Mouse (Mus musculus) thymus, postnatal 14 days (tissue): ENCODE results near the gene Srsf1.

ENCODE experiments used
- DNase-seq: peaks from one replicate; pipeline ENCODE4 v3.0.0; 2021

The Srsf1 gene

GRCm38 (mm10) chr11:88046944-88047794, at the start of gene Srsf1:
Srsf1 (plus strand) TSS chr11:88047373.
- DNase-seq: peak; percentile 99

GRCm38 (mm10) chr11:87999751-88000150, 47.4 kb upstream of the Srsf1 start:
- no peak for DNase-seq

- no peak for DNase-seq
These were observed 44.4 kb upstream of the Srsf1 start for GRCm38 (mm10) chr11:88002738-88003137.

- no peak for DNase-seq
These were observed 43.0 kb upstream of the Srsf1 start for GRCm38 (mm10) chr11:88004123-88004522.

GRCm38 (mm10) chr11:88008641-88009040, 38.5 kb upstream of the Srsf1 start:
- no peak for DNase-seq

GRCm38 (mm10) chr11:88009542-88010190, 37.5 kb upstream of the Srsf1 start:
- no peak for DNase-seq

- peak; percentile 7 for DNase-seq
These were observed 35.8 kb upstream of the Srsf1 start for GRCm38 (mm10) chr11:88011208-88011913.

- DNase-seq: no peak
These were observed 35.2 kb upstream of the Srsf1 start for GRCm38 (mm10) chr11:88011914-88012419.

- no peak for DNase-seq
These were observed 34.4 kb upstream of the Srsf1 start for GRCm38 (mm10) chr11:88012621-88013244.

- no peak for DNase-seq
These were observed 33.5 kb upstream of the Srsf1 start for GRCm38 (mm10) chr11:88013632-88014031.

GRCm38 (mm10) chr11:88015161-88015560, 32.0 kb upstream of the Srsf1 start:
- no peak for DNase-seq

GRCm38 (mm10) chr11:88015795-88016194, 31.4 kb upstream of the Srsf1 start:
- DNase-seq: no peak

- no peak for DNase-seq
These were observed 23.2 kb upstream of the Srsf1 start for GRCm38 (mm10) chr11:88023933-88024332.

GRCm38 (mm10) chr11:88027391-88028035, 19.7 kb upstream of the Srsf1 start:
- no peak for DNase-seq

- no peak for DNase-seq
These were observed 18.9 kb upstream of the Srsf1 start for GRCm38 (mm10) chr11:88028193-88028684.

- DNase-seq: no peak
These were observed 17.0 kb upstream of the Srsf1 start for GRCm38 (mm10) chr11:88030219-88030618.

- DNase-seq: no peak
These were observed 16.3 kb upstream of the Srsf1 start for GRCm38 (mm10) chr11:88030836-88031235.

GRCm38 (mm10) chr11:88031753-88032152, 15.4 kb upstream of the Srsf1 start:
- DNase-seq: no peak

- no peak for DNase-seq
These were observed 11.2 kb upstream of the Srsf1 start for GRCm38 (mm10) chr11:88035970-88036369.

GRCm38 (mm10) chr11:88036761-88037251, 10.4 kb upstream of the Srsf1 start:
- no peak for DNase-seq

GRCm38 (mm10) chr11:88037386-88037785, 9.8 kb upstream of the Srsf1 start:
- no peak for DNase-seq

GRCm38 (mm10) chr11:88039066-88039465, 8.1 kb upstream of the Srsf1 start:
- DNase-seq: no peak
